Mouse (Mus musculus) stomach, embryonic 16.5 days (tissue): ENCODE data around the gene Olfr967. TPM values are rescaled to one million over a fixed set of nuclear protein-coding genes. Genes with fewer than 3 reads are reported as not detected.

Experiments
- ATAC-seq: fragments of 200-750 bp; cut with Nextera tagmentation; 2 replicates; pipeline ENCODE4 v1.8.0; 2017; ENCODE audit warnings: moderate number of reproducible peaks, moderate TSS enrichment; ENCODE audit not compliant: insufficient read depth, low FRiP score
- H3K27ac ChIP-seq: fragments of 300-500 bp; sonication (generic); 2 replicates; pipeline ENCODE4 v1.5.1; 2014; ENCODE audit warnings: low read length
- H3K27me3 ChIP-seq: fragments of 300-500 bp; sonication (generic); 2 replicates; pipeline ENCODE4 v1.6.1; 2014; ENCODE audit warnings: low read length, control low read depth, mixed read lengths; ENCODE audit not compliant: control insufficient read depth, insufficient read depth
- H3K36me3 ChIP-seq: fragments of 300-500 bp; sonication (generic); 2 replicates; pipeline ENCODE4 v1.6.1; 2014; ENCODE audit warnings: low read length; ENCODE audit not compliant: control insufficient read depth, insufficient read depth
- H3K4me1 ChIP-seq: fragments of 300-500 bp; sonication (generic); 2 replicates; pipeline ENCODE4 v1.6.1; 2014; ENCODE audit warnings: low read length, control low read depth, mixed read lengths; ENCODE audit not compliant: control insufficient read depth, insufficient read depth
- H3K4me2 ChIP-seq: fragments of 300-500 bp; sonication (generic); 2 replicates; pipeline ENCODE4 v1.6.1; 2014; ENCODE audit warnings: low read depth, low read length, mixed read lengths
- H3K4me3 ChIP-seq: fragments of 300-500 bp; sonication (generic); replicated peaks from 2 replicates; pipeline ENCODE4 v1.5.1; 2014; ENCODE audit warnings: mild to moderate bottlenecking, low read length
- H3K9ac ChIP-seq: fragments of 300-500 bp; sonication (generic); 2 replicates; pipeline ENCODE4 v1.6.1; 2014; ENCODE audit warnings: low read length
- H3K9me3 ChIP-seq: fragments of 300-500 bp; sonication (generic); replicated peaks from 2 replicates; pipeline ENCODE4 v1.6.1; 2016; ENCODE audit warnings: low read length, control low read depth; ENCODE audit not compliant: control insufficient read depth
- WGBS: fragments of 180-500 bp; shearing (Covaris S2); extraction: QIAGEN DNeasy Blood & Tissue Kit; methylation state at CpG from one replicate; pipeline ENCODE4 v1.1.7; 2014; 5-methylcytosine and 5-hydroxymethylcytosine counted together
- polyA plus RNA-seq: library from polyadenylated mRNA; unstranded; fragments of >200 nt; fragmentation: Nextera tagmentation; extraction: Ambion mirVana; gene quantifications from 2 replicates; pipeline ENCODE4 v1.2.1, GENCODE M21; 2015

The Olfr967 gene
- polyA plus RNA-seq, 1 experiment from 2014 or later: not detected

GRCm38 (mm10) chr9:39790558-39790957, 44.5 kb downstream of the Olfr967 start, which contains the start of gene Olfr969:
TSS of gene Olfr969 (plus strand) at chr9:39790945.
- Histone ChIP-seq H3K4me2 (no peak within 1 kb of the TSS), H3K36me3 (no peaks in the 10 kb centered on the region), H3K4me1 (no peaks in the 10 kb centered on the region), H3K27ac (no peak within 1 kb of the TSS), H3K9ac (no peak within 1 kb of the TSS), H3K27me3 (no peaks in the 10 kb centered on the region), H3K4me3 (no peak within 1 kb of the TSS), H3K9me3 (no peaks in the 10 kb centered on the region)
- WGBS: 74% methylated on average over 2 of the region's 2 CpGs
- no peak for ATAC-seq

Other genes with a start within 250 kb of the Olfr967 start
- gene Olfr957, start 230.4 kb upstream of the Olfr967 start, polyA plus RNA-seq: not detected in 2 replicates
- not detected in 2 replicates for gene Olfr958, start 192.2 kb upstream of the Olfr967 start, polyA plus RNA-seq
- not detected in 2 replicates for gene Olfr959, start 170.7 kb upstream of the Olfr967 start, polyA plus RNA-seq
- 30.5 and 40.5 TPM in 2 replicates for gene AW551984, start 141.8 kb upstream of the Olfr967 start, polyA plus RNA-seq
- not detected in 2 replicates for gene Olfr148, start 135.6 kb upstream of the Olfr967 start, polyA plus RNA-seq
- gene Olfr960, start 124.9 kb upstream of the Olfr967 start, polyA plus RNA-seq: not detected in 2 replicates
- gene Olfr961, start 101.2 kb upstream of the Olfr967 start, polyA plus RNA-seq: not detected in 2 replicates
- not detected in 2 replicates for gene Olfr963, start 79.0 kb upstream of the Olfr967 start, polyA plus RNA-seq
- gene Olfr149, start 39.1 kb upstream of the Olfr967 start, polyA plus RNA-seq: not detected in 2 replicates
- gene Olfr965, start 34.9 kb upstream of the Olfr967 start, polyA plus RNA-seq: not detected in 2 replicates
- not detected in 2 replicates for gene Olfr150, start 15.3 kb upstream of the Olfr967 start, polyA plus RNA-seq
- not detected in 2 replicates for gene Olfr968, start 37.0 kb downstream of the Olfr967 start, polyA plus RNA-seq
- not detected in 2 replicates for gene Olfr969, start 44.7 kb downstream of the Olfr967 start, polyA plus RNA-seq
- not detected in 2 replicates for gene Olfr970, start 62.6 kb downstream of the Olfr967 start, polyA plus RNA-seq
- gene Olfr971, start 90.6 kb downstream of the Olfr967 start, polyA plus RNA-seq: not detected in 2 replicates
- gene Olfr972, start 120.2 kb downstream of the Olfr967 start, polyA plus RNA-seq: not detected in 2 replicates
- gene Olfr229, start 161.1 kb downstream of the Olfr967 start, polyA plus RNA-seq: not detected in 2 replicates
- not detected in 2 replicates for gene Olfr974, start 191.3 kb downstream of the Olfr967 start, polyA plus RNA-seq
- not detected in 2 replicates for gene Olfr975, start 205.8 kb downstream of the Olfr967 start, polyA plus RNA-seq
- gene Olfr976, start 214.9 kb downstream of the Olfr967 start, polyA plus RNA-seq: not detected in 2 replicates
- not detected in 2 replicates for gene Olfr978, start 245.9 kb downstream of the Olfr967 start, polyA plus RNA-seq